Mouse (Mus musculus): ENCODE results near the gene Cebpb. TPM values are rescaled to one million over a fixed set of nuclear protein-coding genes. Genes with fewer than 3 reads are reported as not detected.

Cebpb gene
- polyA plus RNA-seq, 1 experiment from 2014 or later, result 0.11 TPM

- no peak for ATAC-seq
- no peak overlapping the region for H3K27ac ChIP-seq (ENCODE audit: low read depth, low read length)
- no peak overlapping the region for H3K4me2 ChIP-seq (ENCODE audit: low read length)
- WGBS, result 37% methylated on average over 5 of the region's 5 CpGs
- H3K4me3 ChIP-seq (ENCODE audit: low read depth, low read length), result no peak overlapping the region
- no peaks in the 10 kb centered on the region for H3K4me1 ChIP-seq (ENCODE audit: control insufficient read depth, insufficient read depth, low read length)
- H3K36me3 ChIP-seq (ENCODE audit: control insufficient read depth, insufficient read depth, low read length), result no peaks in the 10 kb centered on the region
- no peaks in the 10 kb centered on the region for H3K27me3 ChIP-seq (replicated peaks; ENCODE audit: control insufficient read depth, insufficient read depth, low read length)
- no peak overlapping the region for H3K9ac ChIP-seq (ENCODE audit: low read length)
- no peak for DNase-seq (ENCODE audit: low spot score)
- H3K9me3 ChIP-seq (replicated peaks; ENCODE audit: control insufficient read depth, low read length), result no peaks in the 10 kb centered on the region
Observed at GRCm38 (mm10) chr2:167678600-167678999, 10.1 kb upstream of the Cebpb start.

DNA sequence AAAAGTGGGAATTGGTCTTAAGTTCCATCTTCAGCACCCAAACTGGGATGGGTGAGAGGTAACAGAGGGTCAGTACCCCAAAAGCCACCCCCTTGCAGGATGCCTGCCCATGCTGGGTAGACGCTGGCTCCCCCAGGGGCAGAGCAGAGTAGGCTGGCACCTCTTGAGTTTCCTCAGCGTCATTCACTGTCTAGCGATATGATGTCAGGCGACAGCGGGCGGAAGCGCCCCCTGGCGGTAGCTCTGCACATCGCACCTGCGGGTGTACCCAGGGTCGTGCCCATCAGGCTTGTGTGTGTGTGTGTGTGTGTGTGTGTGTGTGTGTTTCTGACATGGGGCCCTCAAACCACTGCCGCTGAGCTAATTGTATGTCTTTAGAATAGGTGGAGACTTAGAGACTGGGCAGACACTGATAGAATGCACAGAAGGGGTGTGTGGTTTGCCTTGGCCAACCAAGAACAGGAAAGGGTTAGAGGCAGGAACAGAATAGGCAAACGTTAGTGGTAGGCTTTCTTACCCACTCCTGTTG lies 8.7 kb upstream of the Cebpb start:
- ATAC-seq (peak; percentile 78), DNase-seq (ENCODE audit: low spot score) (peak; percentile 84)
- Histone ChIP-seq H3K4me2 (ENCODE audit: low read length) (no peak overlapping the region), H3K9ac (ENCODE audit: low read length) (no peak overlapping the region), H3K27me3 (replicated peaks; ENCODE audit: control insufficient read depth, insufficient read depth, low read length) (no peaks in the 10 kb centered on the region), H3K9me3 (replicated peaks; ENCODE audit: control insufficient read depth, low read length) (no peaks in the 10 kb centered on the region), H3K4me3 (ENCODE audit: low read depth, low read length) (no peak overlapping the region), H3K36me3 (ENCODE audit: control insufficient read depth, insufficient read depth, low read length) (no peaks in the 10 kb centered on the region), H3K4me1 (ENCODE audit: control insufficient read depth, insufficient read depth, low read length) (no peaks in the 10 kb centered on the region), H3K27ac (ENCODE audit: low read depth, low read length) (no peak overlapping the region)
- 2% methylated on average over 13 of the region's 13 CpGs for WGBS

- DNase-seq (ENCODE audit: low spot score) (peak; percentile 55), ATAC-seq (no peak)
- H3K4me2 ChIP-seq (ENCODE audit: low read length), result no peak overlapping the region
- H3K27ac ChIP-seq (ENCODE audit: low read depth, low read length), result no peak overlapping the region
- H3K9me3 ChIP-seq (replicated peaks; ENCODE audit: control insufficient read depth, low read length), result no peaks in the 10 kb centered on the region
- no peaks in the 10 kb centered on the region for H3K36me3 ChIP-seq (ENCODE audit: control insufficient read depth, insufficient read depth, low read length)
- H3K9ac ChIP-seq (ENCODE audit: low read length), result no peak overlapping the region
- 54% methylated on average over 5 of the region's 5 CpGs for WGBS
- no peak overlapping the region for H3K4me3 ChIP-seq (ENCODE audit: low read depth, low read length)
- no peaks in the 10 kb centered on the region for H3K4me1 ChIP-seq (ENCODE audit: control insufficient read depth, insufficient read depth, low read length)
- no peaks in the 10 kb centered on the region for H3K27me3 ChIP-seq (replicated peaks; ENCODE audit: control insufficient read depth, insufficient read depth, low read length)
Observed at GRCm38 (mm10) chr2:167680657-167681056, 8.1 kb upstream of the Cebpb start.

DNA sequence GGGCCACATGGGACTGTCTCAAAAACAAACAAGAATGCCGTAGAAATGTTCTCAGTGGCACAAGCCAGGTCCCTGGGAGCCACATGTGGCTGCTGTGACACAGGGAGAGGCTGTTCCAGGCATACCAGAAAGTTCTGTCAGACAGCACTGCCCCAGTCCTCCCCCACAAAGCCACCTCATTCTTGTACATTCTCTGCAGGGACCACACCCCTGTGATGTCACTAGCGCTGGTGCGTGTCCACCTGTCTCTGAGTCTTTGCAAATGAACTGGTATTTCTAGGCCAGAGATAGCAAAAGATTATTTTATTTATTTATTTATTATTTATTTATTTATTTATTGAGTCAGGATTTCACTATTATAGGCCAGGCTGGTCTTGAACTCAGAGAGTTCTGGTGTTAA lies 5.0 kb upstream of the Cebpb start:
- no peaks in the 10 kb centered on the region for H3K36me3 ChIP-seq (ENCODE audit: control insufficient read depth, insufficient read depth, low read length)
- peaks cover 3% of the 10 kb centered on the region; the same call in 1 of the 2 replicates for H3K27me3 ChIP-seq (replicated peaks; ENCODE audit: control insufficient read depth, insufficient read depth, low read length)
- H3K4me2 ChIP-seq (ENCODE audit: low read length), result no peak overlapping the region
- DNase-seq (ENCODE audit: low spot score) (no peak), ATAC-seq (no peak)
- H3K4me3 ChIP-seq (ENCODE audit: low read depth, low read length), result no peak overlapping the region
- WGBS, result 76% methylated on average over 3 of the region's 3 CpGs
- no peak overlapping the region for H3K27ac ChIP-seq (ENCODE audit: low read depth, low read length)
- H3K9me3 ChIP-seq (replicated peaks; ENCODE audit: control insufficient read depth, low read length), result no peaks in the 10 kb centered on the region
- H3K9ac ChIP-seq (ENCODE audit: low read length), result no peak overlapping the region
- no peaks in the 10 kb centered on the region for H3K4me1 ChIP-seq (ENCODE audit: control insufficient read depth, insufficient read depth, low read length)

DNA sequence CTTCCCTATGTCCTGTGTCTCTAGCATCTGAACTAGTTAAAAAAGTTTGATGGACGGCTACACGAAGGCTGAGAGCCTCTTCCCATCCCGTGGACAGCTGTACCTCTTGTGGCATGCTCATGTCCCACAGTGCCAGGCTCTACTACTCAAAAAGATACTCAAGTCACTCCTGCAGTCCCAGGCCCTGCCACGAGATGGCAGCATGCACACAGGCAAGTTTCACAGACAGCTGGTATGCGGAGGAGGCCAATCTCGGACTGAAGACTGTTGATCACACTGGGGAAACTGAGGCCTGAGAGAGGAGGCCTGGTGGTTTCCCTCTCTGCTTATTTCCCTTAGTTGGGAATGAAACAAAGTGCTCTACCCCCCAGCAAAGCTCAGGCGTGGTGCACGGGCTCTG lies 3.6 kb upstream of the Cebpb start:
- no peaks in the 10 kb centered on the region for H3K36me3 ChIP-seq (ENCODE audit: control insufficient read depth, insufficient read depth, low read length)
- H3K27ac ChIP-seq (ENCODE audit: low read depth, low read length), result no peak overlapping the region
- 7% methylated on average over 8 of the region's 8 CpGs for WGBS
- H3K9me3 ChIP-seq (replicated peaks; ENCODE audit: control insufficient read depth, low read length), result no peaks in the 10 kb centered on the region
- peaks cover 17% of the 10 kb centered on the region for H3K27me3 ChIP-seq (replicated peaks; ENCODE audit: control insufficient read depth, insufficient read depth, low read length)
- DNase-seq (ENCODE audit: low spot score) (peak; percentile 95), ATAC-seq (peak; percentile 21; the same call in 1 of the 2 replicates)
- H3K9ac ChIP-seq (ENCODE audit: low read length), result no peak overlapping the region
- no peak overlapping the region for H3K4me3 ChIP-seq (ENCODE audit: low read depth, low read length)
- H3K4me2 ChIP-seq (ENCODE audit: low read length), result no peak overlapping the region
- H3K4me1 ChIP-seq (ENCODE audit: control insufficient read depth, insufficient read depth, low read length), result peaks cover 8% of the 10 kb centered on the region

GRCm38 (mm10) chr2:167685865-167686264 lies 2.9 kb upstream of the Cebpb start:
- peaks cover 23% of the 10 kb centered on the region for H3K27me3 ChIP-seq (replicated peaks; ENCODE audit: control insufficient read depth, insufficient read depth, low read length)
- H3K4me3 ChIP-seq (ENCODE audit: low read depth, low read length), result no peak overlapping the region
- no peaks in the 10 kb centered on the region for H3K9me3 ChIP-seq (replicated peaks; ENCODE audit: control insufficient read depth, low read length)
- 81% methylated on average over 3 of the region's 3 CpGs for WGBS
- no peak for ATAC-seq
- DNase-seq (ENCODE audit: low spot score), result no peak
- no peak overlapping the region for H3K9ac ChIP-seq (ENCODE audit: low read length)
- H3K27ac ChIP-seq (ENCODE audit: low read depth, low read length), result no peak overlapping the region
- H3K4me2 ChIP-seq (ENCODE audit: low read length), result no peak overlapping the region
- no peaks in the 10 kb centered on the region for H3K36me3 ChIP-seq (ENCODE audit: control insufficient read depth, insufficient read depth, low read length)
- H3K4me1 ChIP-seq (ENCODE audit: control insufficient read depth, insufficient read depth, low read length), result peaks cover 8% of the 10 kb centered on the region

- ATAC-seq (no peak), DNase-seq (ENCODE audit: low spot score) (no peak)
- 78% methylated on average over 16 of the region's 16 CpGs for WGBS
- H3K36me3 ChIP-seq (ENCODE audit: control insufficient read depth, insufficient read depth, low read length), result no peaks in the 10 kb centered on the region
- H3K27me3 ChIP-seq (replicated peaks; ENCODE audit: control insufficient read depth, insufficient read depth, low read length), result peaks cover 29% of the 10 kb centered on the region
- H3K4me2 ChIP-seq (ENCODE audit: low read length), result no peak overlapping the region
- no peak overlapping the region for H3K27ac ChIP-seq (ENCODE audit: low read depth, low read length)
- peaks cover 8% of the 10 kb centered on the region for H3K4me1 ChIP-seq (ENCODE audit: control insufficient read depth, insufficient read depth, low read length)
- H3K9me3 ChIP-seq (replicated peaks; ENCODE audit: control insufficient read depth, low read length), result no peaks in the 10 kb centered on the region
- no peak overlapping the region for H3K4me3 ChIP-seq (ENCODE audit: low read depth, low read length)
- no peak overlapping the region for H3K9ac ChIP-seq (ENCODE audit: low read length)
Observed at GRCm38 (mm10) chr2:167686382-167687249, 2.1 kb upstream of the Cebpb start.

DNA sequence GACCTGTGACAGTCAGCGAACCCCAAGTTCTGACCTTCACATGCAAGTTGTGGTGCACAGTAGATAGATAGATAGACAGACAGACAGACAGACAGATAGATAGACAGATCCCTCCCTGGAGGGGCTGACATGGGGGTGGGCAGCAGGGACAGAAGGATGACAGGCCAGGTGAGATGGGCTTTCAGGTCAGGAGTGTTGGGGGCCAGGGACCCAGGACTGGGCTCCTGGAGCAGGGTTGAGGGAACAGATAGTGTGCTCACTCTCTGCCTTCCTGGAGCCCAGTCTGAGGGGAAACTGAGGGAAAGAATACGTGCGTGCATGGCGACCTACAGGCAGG lies 1.5 kb upstream of the Cebpb start:
- Histone ChIP-seq H3K27ac (ENCODE audit: low read depth, low read length) (no peak overlapping the region), H3K4me1 (ENCODE audit: control insufficient read depth, insufficient read depth, low read length) (peaks cover 8% of the 10 kb centered on the region), H3K9ac (ENCODE audit: low read length) (no peak overlapping the region), H3K4me2 (ENCODE audit: low read length) (no peak overlapping the region), H3K4me3 (ENCODE audit: low read depth, low read length) (no peak overlapping the region), H3K36me3 (ENCODE audit: control insufficient read depth, insufficient read depth, low read length) (no peaks in the 10 kb centered on the region), H3K9me3 (replicated peaks; ENCODE audit: control insufficient read depth, low read length) (no peaks in the 10 kb centered on the region), H3K27me3 (replicated peaks; ENCODE audit: control insufficient read depth, insufficient read depth, low read length) (peaks cover 29% of the 10 kb centered on the region)
- ATAC-seq (no peak), DNase-seq (ENCODE audit: low spot score) (no peak)
- 86% methylated on average over 4 of the region's 4 CpGs for WGBS

DNA sequence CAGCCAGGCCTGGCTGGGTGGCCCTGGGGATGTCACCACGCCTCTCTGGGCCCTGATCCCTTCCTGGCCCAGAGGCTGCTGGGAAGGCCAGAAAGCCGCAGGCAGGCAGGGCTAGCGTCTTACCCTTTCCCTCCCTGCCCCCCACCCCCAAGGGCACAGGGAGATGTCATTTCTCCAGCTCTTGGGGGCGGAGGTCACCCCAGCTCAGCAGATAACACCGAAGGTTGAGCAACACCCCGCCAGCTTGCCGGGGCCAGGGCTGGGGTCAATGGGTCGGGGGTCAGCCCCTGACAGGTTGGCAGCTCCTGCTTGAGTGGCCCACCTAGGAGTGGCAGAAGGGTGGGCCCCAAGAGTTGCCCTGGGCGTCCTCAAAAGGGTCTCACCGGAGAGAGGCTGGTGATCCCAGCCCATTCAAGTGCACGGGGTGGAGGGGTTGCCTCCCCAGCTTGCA lies 1.0 kb upstream of the Cebpb start:
- DNase-seq (ENCODE audit: low spot score), result no peak
- ATAC-seq, result no peak
- Histone ChIP-seq H3K4me3 (ENCODE audit: low read depth, low read length) (no peak overlapping the region), H3K9me3 (replicated peaks; ENCODE audit: control insufficient read depth, low read length) (no peaks in the 10 kb centered on the region), H3K4me2 (ENCODE audit: low read length) (no peak overlapping the region), H3K36me3 (ENCODE audit: control insufficient read depth, insufficient read depth, low read length) (no peaks in the 10 kb centered on the region), H3K9ac (ENCODE audit: low read length) (no peak overlapping the region), H3K4me1 (ENCODE audit: control insufficient read depth, insufficient read depth, low read length) (peaks cover 8% of the 10 kb centered on the region), H3K27me3 (replicated peaks; ENCODE audit: control insufficient read depth, insufficient read depth, low read length) (peaks cover 29% of the 10 kb centered on the region), H3K27ac (ENCODE audit: low read depth, low read length) (no peak overlapping the region)
- WGBS, result 54% methylated on average over 11 of the region's 11 CpGs
